Mouse (Mus musculus) T-cell, adult 2 months (primary cell): ENCODE results near the gene Gm11213.

Source experiments
- DNase-seq: peaks from one replicate; pipeline ENCODE4 v3.0.0; 2022; ENCODE audit warnings: low spot score

Gm11213 gene

DNA sequence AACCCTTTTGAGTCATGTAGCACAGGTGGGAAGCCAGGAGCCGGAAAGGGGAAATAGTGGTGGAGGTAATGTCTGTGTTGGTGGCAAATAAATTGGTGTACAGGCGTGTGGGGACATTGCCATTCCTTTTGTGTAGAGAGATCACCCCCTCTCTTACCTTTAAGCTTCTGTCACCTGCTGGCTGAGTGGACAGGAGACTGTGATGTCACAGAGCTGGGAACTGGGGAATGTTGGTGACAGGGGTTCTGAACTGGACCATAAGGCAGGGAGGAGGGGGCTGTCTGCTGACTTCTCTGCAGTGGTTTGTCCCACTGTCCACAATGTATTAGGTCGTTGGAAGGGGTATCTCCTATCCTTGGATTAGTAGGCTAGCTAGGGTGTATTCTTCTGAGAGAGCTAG lies at the start of gene Gm11213:
TSS of gene Gm11213 (minus strand) at position 317 of the 400 bp plus-strand sequence.
- no peak for DNase-seq

DNA sequence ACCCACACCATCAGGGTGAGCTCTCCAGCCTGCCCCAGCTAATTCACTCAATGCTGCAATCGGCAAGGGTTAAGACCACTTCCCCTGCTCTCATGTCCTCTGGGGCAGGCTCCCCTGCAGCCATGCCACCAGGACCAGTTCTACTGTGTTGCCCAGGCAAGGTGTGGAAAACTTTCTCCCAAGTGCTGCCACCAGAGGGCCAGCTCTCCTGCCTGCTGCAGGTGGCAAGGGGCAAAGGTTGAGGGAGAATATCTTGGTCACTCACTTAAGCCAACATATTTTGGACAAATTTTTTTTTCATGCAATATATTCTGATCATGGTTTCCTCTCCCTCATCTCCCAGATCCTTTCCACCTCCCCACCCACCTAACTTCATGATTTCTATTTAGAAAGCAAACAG lies 49.3 kb upstream of the Gm11213 start:
- no peak for DNase-seq

- no peak for DNase-seq
These were observed 39.1 kb upstream of the Gm11213 start for GRCm38 (mm10) chr4:63643956-63644726.

DNA sequence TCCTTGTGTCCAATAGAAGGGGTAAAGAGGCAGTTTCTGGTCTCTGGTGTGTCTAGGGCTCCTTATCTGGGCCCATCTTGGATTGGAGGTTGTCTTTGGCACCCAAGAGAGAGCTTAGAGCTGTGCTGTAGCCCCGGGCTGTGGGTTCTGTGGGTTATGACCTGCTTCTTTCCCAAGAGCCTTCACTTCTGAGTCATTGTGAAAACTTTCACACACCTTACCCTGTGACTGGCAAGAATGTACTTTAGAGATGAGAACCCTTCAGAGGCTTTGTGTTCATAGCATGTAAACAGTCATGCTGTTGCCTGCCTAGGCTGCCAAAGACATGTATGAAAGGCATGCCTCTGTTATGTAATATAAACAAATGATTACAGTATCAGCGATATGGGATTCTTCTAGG lies 34.8 kb upstream of the Gm11213 start:
- DNase-seq: no peak

DNA sequence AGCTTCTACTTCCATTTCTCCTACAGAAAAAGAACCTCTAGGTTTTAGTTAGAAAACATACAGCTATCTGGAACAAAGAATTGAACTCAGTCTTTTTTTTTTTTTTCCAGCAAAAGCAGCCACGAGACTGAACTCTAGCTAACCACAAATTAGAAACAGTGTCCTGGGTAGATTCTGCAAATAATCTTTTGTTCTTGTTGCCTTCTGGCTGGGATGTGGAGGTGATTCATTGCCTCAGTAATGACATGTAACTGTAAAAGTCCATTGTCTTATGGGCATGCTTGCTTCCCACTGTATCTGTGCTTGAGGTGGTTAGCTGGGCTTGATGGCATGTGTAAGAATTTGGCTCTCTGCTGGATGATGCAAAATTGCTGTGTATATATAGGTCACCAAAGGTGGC lies 33.5 kb upstream of the Gm11213 start:
- no peak for DNase-seq

DNA sequence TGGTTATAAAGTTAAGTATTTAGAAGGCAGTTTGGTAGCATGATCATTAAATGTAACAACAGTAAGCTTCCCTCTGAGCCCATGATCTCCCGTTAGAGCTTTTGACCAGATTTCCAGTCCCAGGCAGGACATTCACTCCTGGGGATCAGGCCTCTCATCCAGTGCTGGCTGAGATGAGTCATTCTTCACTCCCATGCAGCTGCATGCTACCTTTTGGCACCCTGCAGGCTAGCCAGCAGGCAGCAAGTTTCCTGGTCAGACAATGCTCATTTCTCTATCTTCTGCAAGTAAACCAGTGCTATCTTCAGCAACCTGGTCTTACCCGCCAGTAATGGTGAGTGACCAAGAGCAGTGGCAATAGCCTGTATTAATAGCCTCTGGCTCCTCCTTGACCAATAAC lies 28.1 kb upstream of the Gm11213 start:
- no peak for DNase-seq

- DNase-seq: no peak
These were observed 22.1 kb upstream of the Gm11213 start for GRCm38 (mm10) chr4:63627111-63627510.

- no peak for DNase-seq
These were observed 20.6 kb upstream of the Gm11213 start for GRCm38 (mm10) chr4:63625563-63626080.

- peak; percentile 29 for DNase-seq
These were observed 17.3 kb upstream of the Gm11213 start, which contains the start of gene Tex48 for GRCm38 (mm10) chr4:63622378-63622835. Tex48 (minus strand) TSS chr4:63622428.

GRCm38 (mm10) chr4:63621861-63622260 lies 16.8 kb upstream of the Gm11213 start:
- DNase-seq: no peak

DNA sequence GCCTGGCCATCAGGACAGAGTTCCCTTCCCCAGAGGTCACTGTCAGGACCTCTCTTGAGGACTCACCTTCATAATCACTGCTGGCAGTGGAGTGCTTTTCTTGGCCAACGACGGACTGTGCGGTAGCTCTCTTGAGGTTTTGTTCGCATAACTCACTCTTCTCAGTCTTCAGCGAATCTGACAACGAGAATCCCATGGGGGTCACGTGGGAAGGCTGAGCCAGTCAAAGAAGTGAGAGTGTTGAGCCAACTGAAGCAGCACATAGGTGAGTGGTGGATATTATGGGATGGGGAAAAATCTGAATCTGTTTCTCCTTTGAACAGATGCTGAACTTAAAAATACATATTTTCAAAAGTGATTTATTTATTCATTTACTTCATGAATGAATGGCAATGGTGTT lies 3.3 kb upstream of the Gm11213 start:
- DNase-seq: no peak

DNA sequence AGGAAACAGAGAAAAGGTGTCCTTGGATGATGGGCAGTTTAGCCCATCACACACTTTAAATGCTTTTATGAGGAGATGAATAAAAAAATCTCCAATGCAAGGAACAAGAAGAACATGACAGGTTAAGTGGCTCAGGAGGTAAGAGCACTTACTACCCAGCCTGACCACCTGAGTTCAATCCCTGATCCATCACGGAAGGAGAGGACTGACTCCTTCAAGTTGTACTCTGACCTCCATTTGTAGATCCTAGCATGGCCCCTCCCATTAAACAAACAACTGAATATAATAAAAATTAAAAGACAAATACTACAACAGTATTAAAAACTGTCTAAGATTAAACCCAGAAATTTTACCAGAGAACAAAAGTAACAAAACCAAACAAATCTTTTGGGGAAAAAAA lies 907 bp upstream of the Gm11213 start:
- DNase-seq: no peak

GRCm38 (mm10) chr4:63605545-63605944 lies 484 bp upstream of the Gm11213 start:
- DNase-seq: no peak

GRCm38 (mm10) chr4:63601263-63601662 lies 3.8 kb downstream of the Gm11213 start:
- no peak for DNase-seq

GRCm38 (mm10) chr4:63600786-63601185 lies 4.3 kb downstream of the Gm11213 start:
- no peak for DNase-seq

GRCm38 (mm10) chr4:63596010-63596409 lies 9.1 kb downstream of the Gm11213 start:
- no peak for DNase-seq

DNA sequence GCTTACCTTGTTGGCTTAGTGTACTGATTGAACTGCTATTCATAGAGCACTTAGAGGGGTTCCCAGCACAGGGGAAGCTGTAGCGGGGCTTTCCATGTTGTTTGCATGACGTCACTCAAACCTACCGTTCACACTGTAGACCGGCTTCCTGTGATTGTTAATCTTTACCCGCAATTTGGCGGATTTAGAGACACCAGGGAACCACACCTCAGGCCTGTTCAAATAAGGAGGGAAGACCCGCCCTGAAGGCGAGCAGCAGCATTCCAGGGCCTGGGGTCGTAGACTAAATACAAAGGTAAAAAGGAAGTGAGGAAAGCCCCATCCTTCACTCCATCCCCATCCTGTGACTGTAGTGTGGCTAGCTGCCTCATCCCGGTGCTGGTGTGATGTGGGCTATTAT lies 9.8 kb downstream of the Gm11213 start:
- peak; percentile 57 for DNase-seq

- no peak for DNase-seq
These were observed 10.5 kb downstream of the Gm11213 start for GRCm38 (mm10) chr4:63594459-63595110.

- no peak for DNase-seq
These were observed 14.5 kb downstream of the Gm11213 start for GRCm38 (mm10) chr4:63590538-63590937.

- DNase-seq: no peak
These were observed 15.1 kb downstream of the Gm11213 start for GRCm38 (mm10) chr4:63589987-63590386.

DNA sequence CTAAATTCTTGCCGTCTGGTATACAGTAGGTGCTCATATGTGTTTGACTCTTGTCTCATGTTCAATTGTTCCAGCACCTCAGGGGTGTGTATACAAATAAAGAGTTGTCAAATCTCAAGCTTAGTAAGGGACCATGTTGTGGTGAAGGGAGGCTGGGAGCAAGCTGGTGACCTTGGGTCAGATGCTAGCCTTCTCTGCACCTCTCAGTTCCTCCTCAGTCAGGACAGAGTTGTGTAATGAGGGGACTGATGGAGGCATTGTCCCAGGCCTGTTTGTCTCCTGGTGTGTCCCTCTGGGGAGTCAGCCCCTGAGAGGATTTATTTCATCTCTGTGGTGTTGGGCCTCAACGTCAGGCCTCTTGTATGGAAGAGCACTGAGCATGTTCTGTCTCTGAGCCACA lies 18.8 kb downstream of the Gm11213 start:
- DNase-seq: no peak

GRCm38 (mm10) chr4:63585216-63585615 lies 19.8 kb downstream of the Gm11213 start:
- no peak for DNase-seq

GRCm38 (mm10) chr4:63582580-63582979 lies 22.5 kb downstream of the Gm11213 start:
- DNase-seq: no peak
